Mouse (Mus musculus): ENCODE results near the gene Myzap.

GRCm38 (mm10) chr9:71554001-71554400 lies 38.2 kb downstream of the Myzap start:
- TF ChIP-seq CEBPB (IDR thresholded peaks at IDR 0.05; ENCODE audit: low read depth): no peak
- TF ChIP-seq CTCF (IDR thresholded peaks at IDR 0.05; ENCODE audit: control insufficient read depth, insufficient read depth, insufficient read length): no peak

Data from C2C12 (cell line).